Mouse (Mus musculus) cortical plate, adult 2 months (tissue): ENCODE measurements around the gene Ccng2.

ENCODE experiments used
- CTCF ChIP-seq: fragments of 200-500 bp; IDR thresholded peaks from 2 replicates; pipeline ENCODE4 v1.5.1; 2011; ENCODE audit warnings: mild to moderate bottlenecking, control low read depth, low read length; ENCODE audit not compliant: insufficient read depth; ENCODE audit errors: extremely low read depth
- POLR2A ChIP-seq: fragments of 200-500 bp; IDR thresholded peaks from 2 replicates; pipeline ENCODE4 v1.6.1; 2011; ENCODE audit warnings: mild to moderate bottlenecking, low read length, control low read depth; ENCODE audit not compliant: insufficient read depth; ENCODE audit errors: extremely low read depth

DNA sequence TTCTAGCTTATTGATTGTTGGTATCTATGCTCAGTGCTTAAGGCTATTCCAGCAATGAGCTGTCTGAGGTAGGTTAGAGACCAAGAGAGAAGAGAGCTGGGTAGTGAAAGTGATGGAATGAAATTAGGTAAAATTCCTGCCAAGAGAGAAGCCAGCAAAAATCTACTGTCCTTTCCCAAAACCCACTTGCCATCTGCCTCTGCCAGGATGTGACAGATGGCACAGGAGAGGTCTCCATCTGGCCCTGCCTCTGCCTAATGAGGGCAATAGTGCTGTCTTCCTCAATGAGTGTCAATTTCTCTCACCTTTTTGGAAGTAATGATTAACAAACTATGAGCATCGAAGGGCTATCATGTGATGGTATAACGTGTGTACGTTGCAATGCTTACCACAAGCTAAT, 31.2 kb upstream of the Ccng2 start:
- TF ChIP-seq CTCF (no peak), POLR2A (no peak)
